Mouse (Mus musculus): ENCODE results near the gene Iqch. TPM values are rescaled to one million over a fixed set of nuclear protein-coding genes. Genes with fewer than 3 reads are reported as not detected.

Iqch gene
- polyA plus RNA-seq, 1 experiment from 2014 or later: 0.04 TPM

- Histone ChIP-seq H3K36me3 (no peaks in the 10 kb centered on the region), H3K9me3 (replicated peaks) (no peaks in the 10 kb centered on the region), H3K27me3 (no peaks in the 10 kb centered on the region), H3K4me1 (replicated peaks) (no peaks in the 10 kb centered on the region), H3K4me3 (no peak overlapping the region), H3K27ac (no peak overlapping the region), H3K4me2 (no peak overlapping the region), H3K9ac (no peak overlapping the region)
- WGBS: 65% methylated on average over 6 of the region's 6 CpGs
- ATAC-seq (replicated peaks; ENCODE audit: insufficient number of reproducible peaks, insufficient read depth, low FRiP score, low read depth): no peak
Observed at GRCm38 (mm10) chr9:63589209-63589608, 13.1 kb downstream of the Iqch start.

GRCm38 (mm10) chr9:63585251-63585650 is 17.0 kb downstream of the Iqch start:
- Histone ChIP-seq H3K4me2 (no peak overlapping the region), H3K9ac (no peak overlapping the region), H3K4me1 (replicated peaks) (peaks cover 6% of the 10 kb centered on the region; the same call in 1 of the 2 replicates), H3K27ac (no peak overlapping the region), H3K4me3 (no peak overlapping the region), H3K9me3 (replicated peaks) (no peaks in the 10 kb centered on the region), H3K36me3 (no peaks in the 10 kb centered on the region), H3K27me3 (no peaks in the 10 kb centered on the region)
- ATAC-seq (replicated peaks; ENCODE audit: insufficient number of reproducible peaks, insufficient read depth, low FRiP score, low read depth): no peak
- WGBS: 86% methylated on average over 6 of the region's 6 CpGs

GRCm38 (mm10) chr9:63581778-63582177 is 20.5 kb downstream of the Iqch start:
- Histone ChIP-seq H3K9ac (no peak overlapping the region), H3K36me3 (no peaks in the 10 kb centered on the region), H3K4me1 (replicated peaks) (peaks cover 6% of the 10 kb centered on the region; the same call in 1 of the 2 replicates), H3K27ac (no peak overlapping the region), H3K27me3 (no peaks in the 10 kb centered on the region), H3K4me3 (no peak overlapping the region), H3K9me3 (replicated peaks) (no peaks in the 10 kb centered on the region), H3K4me2 (no peak overlapping the region)
- WGBS: 47% methylated on average over 4 of the region's 4 CpGs
- ATAC-seq (replicated peaks; ENCODE audit: insufficient number of reproducible peaks, insufficient read depth, low FRiP score, low read depth): no peak

GRCm38 (mm10) chr9:63580046-63580445 is 22.2 kb downstream of the Iqch start:
- no peaks in the 10 kb centered on the region for H3K27me3 ChIP-seq
- H3K4me1 ChIP-seq (replicated peaks): peaks cover 6% of the 10 kb centered on the region; the same call in 1 of the 2 replicates
- no peak for ATAC-seq (replicated peaks; ENCODE audit: insufficient number of reproducible peaks, insufficient read depth, low FRiP score, low read depth)
- H3K4me3 ChIP-seq: no peak overlapping the region
- H3K27ac ChIP-seq: no peak overlapping the region
- H3K36me3 ChIP-seq: no peaks in the 10 kb centered on the region
- 75% methylated on average over 2 of the region's 2 CpGs for whole genome bisulfite sequencing
- H3K9ac ChIP-seq: no peak overlapping the region
- H3K4me2 ChIP-seq: no peak overlapping the region
- H3K9me3 ChIP-seq (replicated peaks): no peaks in the 10 kb centered on the region

GRCm38 (mm10) chr9:63579644-63580043 is 22.6 kb downstream of the Iqch start:
- Histone ChIP-seq H3K4me2 (no peak overlapping the region), H3K9ac (no peak overlapping the region), H3K27me3 (no peaks in the 10 kb centered on the region), H3K4me1 (replicated peaks) (peaks cover 6% of the 10 kb centered on the region; the same call in 1 of the 2 replicates), H3K4me3 (no peak overlapping the region), H3K9me3 (replicated peaks) (no peaks in the 10 kb centered on the region), H3K27ac (no peak overlapping the region), H3K36me3 (no peaks in the 10 kb centered on the region)
- ATAC-seq (replicated peaks; ENCODE audit: insufficient number of reproducible peaks, insufficient read depth, low FRiP score, low read depth): no peak
- 83% methylated on average over 5 of the region's 5 CpGs for WGBS

GRCm38 (mm10) chr9:63577469-63577868 is 24.8 kb downstream of the Iqch start:
- H3K4me1 ChIP-seq (replicated peaks): peaks cover 6% of the 10 kb centered on the region; the same call in 1 of the 2 replicates
- no peak overlapping the region for H3K4me2 ChIP-seq
- ATAC-seq (replicated peaks; ENCODE audit: insufficient number of reproducible peaks, insufficient read depth, low FRiP score, low read depth): no peak
- no peak overlapping the region for H3K9ac ChIP-seq
- 82% methylated on average over 3 of the region's 3 CpGs for WGBS
- no peaks in the 10 kb centered on the region for H3K36me3 ChIP-seq
- H3K9me3 ChIP-seq (replicated peaks): no peaks in the 10 kb centered on the region
- no peak overlapping the region for H3K27ac ChIP-seq
- no peaks in the 10 kb centered on the region for H3K27me3 ChIP-seq
- no peak overlapping the region for H3K4me3 ChIP-seq

GRCm38 (mm10) chr9:63572874-63573273 is 29.4 kb downstream of the Iqch start:
- Histone ChIP-seq H3K27me3 (no peaks in the 10 kb centered on the region), H3K27ac (no peak overlapping the region), H3K4me1 (replicated peaks) (peaks cover 18% of the 10 kb centered on the region), H3K9me3 (replicated peaks) (no peaks in the 10 kb centered on the region), H3K36me3 (no peaks in the 10 kb centered on the region), H3K9ac (no peak overlapping the region), H3K4me2 (no peak overlapping the region), H3K4me3 (no peak overlapping the region)
- no peak for ATAC-seq (replicated peaks; ENCODE audit: insufficient number of reproducible peaks, insufficient read depth, low FRiP score, low read depth)
- 76% methylated on average over 7 of the region's 7 CpGs for WGBS

- Histone ChIP-seq H3K27ac (no peak overlapping the region), H3K9ac (no peak overlapping the region), H3K9me3 (replicated peaks) (no peaks in the 10 kb centered on the region), H3K4me1 (replicated peaks) (peaks cover 18% of the 10 kb centered on the region), H3K4me2 (no peak overlapping the region), H3K36me3 (no peaks in the 10 kb centered on the region), H3K27me3 (no peaks in the 10 kb centered on the region), H3K4me3 (no peak overlapping the region)
- WGBS: 19% methylated on average over 6 of the region's 6 CpGs
- no peak for ATAC-seq (replicated peaks; ENCODE audit: insufficient number of reproducible peaks, insufficient read depth, low FRiP score, low read depth)
Observed at GRCm38 (mm10) chr9:63571895-63572294, 30.4 kb downstream of the Iqch start.

GRCm38 (mm10) chr9:63568808-63569207 is 33.5 kb downstream of the Iqch start:
- no peak for ATAC-seq (replicated peaks; ENCODE audit: insufficient number of reproducible peaks, insufficient read depth, low FRiP score, low read depth)

GRCm38 (mm10) chr9:63568314-63568713 is 34.0 kb downstream of the Iqch start:
- Histone ChIP-seq H3K36me3 (no peaks in the 10 kb centered on the region), H3K4me3 (no peak overlapping the region), H3K4me1 (replicated peaks) (peaks cover 18% of the 10 kb centered on the region), H3K4me2 (peak overlapping the region; percentile 44; the same call in 1 of the 2 replicates), H3K9me3 (replicated peaks) (no peaks in the 10 kb centered on the region), H3K27me3 (no peaks in the 10 kb centered on the region), H3K27ac (no peak overlapping the region), H3K9ac (no peak overlapping the region)
- 78% methylated on average over 6 of the region's 6 CpGs for WGBS
- no peak for ATAC-seq (replicated peaks; ENCODE audit: insufficient number of reproducible peaks, insufficient read depth, low FRiP score, low read depth)

More at GRCm38 (mm10) chr9:63568808-63569207, 33.5 kb downstream of the Iqch start:
- 4% methylated on average over 8 of the region's 8 CpGs for WGBS
- H3K27ac ChIP-seq: no peak overlapping the region
- no peaks in the 10 kb centered on the region for H3K36me3 ChIP-seq
- H3K4me3 ChIP-seq: no peak overlapping the region
- H3K9me3 ChIP-seq (replicated peaks): no peaks in the 10 kb centered on the region
- peak overlapping the region; percentile 44 for H3K4me2 ChIP-seq
- H3K4me1 ChIP-seq (replicated peaks): peaks cover 18% of the 10 kb centered on the region
- no peaks in the 10 kb centered on the region for H3K27me3 ChIP-seq
- no peak overlapping the region for H3K9ac ChIP-seq

GRCm38 (mm10) chr9:63563436-63563835 is 38.9 kb downstream of the Iqch start:
- H3K4me2 ChIP-seq: no peak overlapping the region
- ATAC-seq (replicated peaks; ENCODE audit: insufficient number of reproducible peaks, insufficient read depth, low FRiP score, low read depth): no peak
- H3K4me1 ChIP-seq (replicated peaks): peaks cover 5% of the 10 kb centered on the region
- no peak overlapping the region for H3K9ac ChIP-seq
- peaks cover 8% of the 10 kb centered on the region; the same call in 1 of the 2 replicates for H3K27me3 ChIP-seq
- H3K9me3 ChIP-seq (replicated peaks): no peaks in the 10 kb centered on the region
- no peak overlapping the region for H3K4me3 ChIP-seq
- WGBS: 50% methylated on average over 2 of the region's 2 CpGs
- no peaks in the 10 kb centered on the region for H3K36me3 ChIP-seq
- H3K27ac ChIP-seq: no peak overlapping the region

- no peak for ATAC-seq (replicated peaks; ENCODE audit: insufficient number of reproducible peaks, insufficient read depth, low FRiP score, low read depth)
- Histone ChIP-seq H3K4me1 (replicated peaks) (no peaks in the 10 kb centered on the region), H3K36me3 (no peaks in the 10 kb centered on the region), H3K4me3 (no peak overlapping the region), H3K9ac (no peak overlapping the region), H3K4me2 (no peak overlapping the region), H3K27ac (no peak overlapping the region), H3K9me3 (replicated peaks) (no peaks in the 10 kb centered on the region), H3K27me3 (peaks cover 8% of the 10 kb centered on the region; the same call in 1 of the 2 replicates)
- WGBS: 67% methylated on average over 8 of the region's 8 CpGs
Observed at GRCm38 (mm10) chr9:63561931-63562330, 40.4 kb downstream of the Iqch start.

Measured in heart, embryonic 15.5 days (tissue).